Mouse (Mus musculus) large intestine, adult 2 months (tissue): ENCODE measurements around the gene Traf7. TPM values are rescaled to one million over a fixed set of nuclear protein-coding genes. Genes with fewer than 3 reads are reported as not detected.

Experiments
- DNase-seq: peaks from one replicate; pipeline ENCODE4 v3.0.0-alpha.2; 2012; ENCODE audit warnings: low read depth, low spot score
- WGBS: fragments of 180-500 bp; shearing (Covaris S2); methylation state at CpG from one replicate; pipeline ENCODE4 v1.1.7; 2018; 5-methylcytosine and 5-hydroxymethylcytosine counted together
- polyA plus RNA-seq: library from polyadenylated mRNA; depleted of rRNA; stranded (reverse); fragments of >200 nt; gene quantifications from 2 replicates; pipeline ENCODE4 v1.2.3, GENCODE M21; 2012

Gene Traf7
- polyA plus RNA-seq, 1 experiment, result 119 TPM

GRCm38 (mm10) chr17:24514270-24515257 is 13.2 kb downstream of the Traf7 start:
- WGBS, result 84% methylated on average over 24 of the region's 24 CpGs

GRCm38 (mm10) chr17:24513609-24514008 is 14.1 kb downstream of the Traf7 start:
- 50% methylated on average over 5 of the region's 5 CpGs for WGBS
- DNase-seq, result no peak

More at GRCm38 (mm10) chr17:24514270-24515257, 13.2 kb downstream of the Traf7 start:
- no peak for DNase-seq

DNA sequence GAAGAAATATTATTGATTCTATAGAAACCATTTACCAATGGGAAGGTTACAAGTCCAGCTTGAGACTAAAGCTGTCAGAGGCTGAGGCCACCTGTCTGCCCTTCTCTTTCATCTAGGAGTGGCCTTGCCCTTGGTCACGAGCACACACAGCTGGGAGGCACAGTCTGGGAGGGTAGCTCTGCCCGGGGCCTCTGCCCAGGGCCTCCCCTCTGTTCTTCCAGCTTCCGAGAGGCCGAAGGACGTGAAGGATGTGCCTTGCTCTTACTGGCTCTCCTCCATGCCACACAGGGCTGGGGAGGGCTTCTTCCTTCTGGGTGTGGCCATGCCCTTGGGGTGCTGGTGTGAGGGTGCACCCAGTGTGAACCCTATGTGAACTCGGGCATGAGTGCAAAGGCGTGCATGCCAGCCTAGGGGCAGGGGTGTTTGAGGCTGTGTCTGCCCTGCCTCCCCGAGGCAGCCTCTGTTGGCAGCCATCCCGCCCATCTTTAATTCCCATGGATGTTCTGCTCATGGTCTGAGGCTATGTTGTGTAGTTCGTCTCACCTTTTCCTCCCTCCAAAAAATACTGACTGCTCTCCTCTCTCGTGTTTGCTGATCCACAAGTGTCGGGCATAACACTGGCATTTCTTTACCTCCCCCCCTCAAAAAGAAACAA is 19.8 kb downstream of the Traf7 start:
- DNase-seq, result no peak
- 63% methylated on average over 12 of the region's 12 CpGs for WGBS

DNA sequence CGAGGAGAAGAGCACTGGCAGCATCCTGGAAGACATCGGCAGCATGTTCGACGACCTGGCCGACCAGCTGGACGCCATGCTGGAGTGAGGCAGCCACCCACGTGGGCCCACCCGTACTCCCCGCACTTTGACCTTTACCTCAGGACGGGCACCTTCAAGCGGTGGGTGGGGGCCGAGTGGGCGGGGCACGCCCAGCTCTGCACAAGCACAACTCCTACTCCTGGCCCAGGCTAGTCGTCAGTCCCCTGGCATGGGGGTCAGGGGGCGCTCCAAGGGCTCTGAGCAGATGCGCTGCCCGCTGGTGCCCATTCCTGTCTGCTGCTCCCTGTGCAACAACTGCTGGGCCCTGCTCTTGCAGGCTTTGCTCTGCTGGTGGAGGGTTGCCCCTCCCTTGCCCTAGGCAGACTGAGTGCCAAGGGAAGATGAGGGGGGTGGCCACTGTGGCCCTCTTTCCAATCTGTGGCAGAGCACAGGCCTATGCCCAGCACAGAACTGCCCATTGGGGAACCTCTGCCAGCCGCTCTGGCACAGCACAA is 20.5 kb downstream of the Traf7 start:
- no peak for DNase-seq
- 40% methylated on average over 19 of the region's 19 CpGs for WGBS

DNA sequence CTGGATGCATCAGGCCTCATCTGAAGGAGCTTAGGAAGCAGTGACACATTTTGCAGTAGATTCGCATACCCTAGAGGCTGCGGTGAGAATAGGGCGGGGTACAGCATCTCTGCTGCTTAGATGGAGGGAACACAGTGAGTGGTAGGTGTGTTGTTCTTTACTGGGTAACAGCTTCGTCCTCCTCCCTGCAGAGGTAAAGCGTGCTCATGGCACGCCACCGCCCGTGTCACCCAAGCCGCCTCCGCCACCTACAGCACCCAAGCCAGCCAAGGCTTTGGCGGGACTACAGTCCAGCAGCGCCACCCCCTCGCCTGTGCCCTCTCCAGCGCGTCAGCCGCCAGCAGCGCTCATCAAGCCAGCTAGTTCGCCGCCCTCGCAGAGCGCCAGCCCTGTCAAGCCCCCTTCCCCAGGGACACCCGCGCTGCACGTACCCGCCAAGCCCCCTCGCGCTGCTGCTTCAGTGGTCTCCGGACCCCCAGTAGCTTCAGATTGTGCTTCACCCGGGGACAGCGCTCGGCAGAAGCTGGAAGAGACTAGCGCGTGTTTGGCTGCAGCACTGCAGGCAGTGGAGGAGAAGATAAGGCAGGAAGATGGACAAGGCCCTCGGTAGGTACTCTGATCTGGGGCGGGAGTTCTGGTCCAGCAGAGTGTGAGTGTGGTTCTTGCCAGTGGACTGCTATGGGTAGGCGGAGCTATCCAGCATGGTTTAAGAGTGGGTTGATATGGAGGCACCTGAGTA is 21.2 kb downstream of the Traf7 start:
- WGBS, result 45% methylated on average over 36 of the region's 36 CpGs
- no peak for DNase-seq

DNA sequence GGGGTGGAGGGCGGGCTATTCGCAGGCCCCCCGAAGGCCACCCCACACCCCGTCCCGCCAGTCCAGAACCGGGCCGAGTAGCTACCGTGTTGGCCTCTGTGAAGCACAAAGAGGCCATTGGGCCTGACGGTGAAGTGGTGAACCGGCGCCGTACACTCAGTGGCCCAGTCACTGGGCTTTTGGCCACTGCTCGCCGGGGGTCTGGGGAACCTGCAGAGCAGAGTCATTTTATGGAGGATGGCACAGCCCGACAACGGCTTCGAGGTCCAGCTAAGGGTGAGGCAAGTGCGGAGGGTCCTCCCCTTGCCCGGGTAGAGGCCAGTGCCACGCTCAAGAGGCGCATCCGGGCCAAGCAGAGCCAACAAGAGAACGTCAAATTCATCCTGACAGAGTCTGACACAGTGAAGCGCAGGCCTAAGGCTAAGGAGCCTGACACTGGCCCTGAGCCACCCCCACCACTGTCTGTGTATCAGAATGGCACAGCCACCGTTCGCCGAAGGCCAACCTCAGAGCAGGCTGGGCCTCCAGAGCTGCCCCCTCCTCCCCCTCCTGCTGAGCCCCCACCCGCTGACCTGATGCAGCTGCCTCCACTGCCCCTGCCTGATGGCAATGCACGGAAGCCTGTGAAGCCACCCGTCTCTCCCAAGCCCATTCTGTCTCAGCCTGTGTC is 22.3 kb downstream of the Traf7 start:
- no peak for DNase-seq
- 93% methylated on average over 30 of the region's 30 CpGs for WGBS

DNA sequence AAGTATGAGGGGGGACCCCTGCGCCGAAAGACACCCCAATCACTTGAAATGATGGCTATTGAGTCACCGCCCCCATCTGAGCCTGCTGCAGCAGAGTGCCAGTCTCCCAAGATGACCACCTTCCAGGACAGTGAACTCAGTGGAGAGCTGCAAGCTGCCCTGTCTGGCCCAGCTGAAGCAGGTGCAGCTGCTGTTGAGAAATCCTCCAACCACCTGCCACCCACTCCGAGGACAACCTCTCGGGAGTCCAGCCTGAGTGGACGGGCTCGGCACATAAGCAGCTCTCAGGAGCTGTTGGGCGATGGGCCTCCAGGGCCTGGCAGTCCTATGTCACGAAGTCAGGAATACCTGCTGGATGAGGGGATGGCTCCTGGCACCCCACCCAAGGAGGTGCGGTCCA is 23.7 kb downstream of the Traf7 start:
- 82% methylated on average over 10 of the region's 10 CpGs for WGBS
- DNase-seq, result no peak

- no peak for DNase-seq
- WGBS, result 44% methylated on average over 11 of the region's 11 CpGs
Observed at GRCm38 (mm10) chr17:24502208-24502607, 25.5 kb downstream of the Traf7 start.

DNA sequence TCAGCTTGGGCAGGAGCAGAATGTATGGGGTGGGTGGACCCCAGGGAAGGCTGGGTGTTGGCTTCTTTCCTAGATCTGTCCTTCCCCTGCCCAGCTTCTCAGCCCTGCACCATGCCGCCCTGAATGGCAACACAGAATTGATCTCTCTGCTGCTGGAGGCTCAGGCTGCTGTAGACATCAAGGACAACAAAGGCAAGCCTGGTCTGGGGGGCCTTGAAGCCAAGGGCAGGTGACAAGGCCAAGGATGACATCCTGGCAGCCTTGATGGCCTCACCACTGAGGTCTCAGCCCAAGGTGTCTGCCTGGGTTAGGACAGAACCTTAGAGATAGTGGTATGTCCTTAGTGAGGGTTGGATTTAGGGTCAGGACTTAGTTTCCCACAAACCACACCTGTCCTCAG is 31.7 kb downstream of the Traf7 start:
- DNase-seq, result no peak
- 81% methylated on average over 1 of the region's 1 CpGs for WGBS

DNA sequence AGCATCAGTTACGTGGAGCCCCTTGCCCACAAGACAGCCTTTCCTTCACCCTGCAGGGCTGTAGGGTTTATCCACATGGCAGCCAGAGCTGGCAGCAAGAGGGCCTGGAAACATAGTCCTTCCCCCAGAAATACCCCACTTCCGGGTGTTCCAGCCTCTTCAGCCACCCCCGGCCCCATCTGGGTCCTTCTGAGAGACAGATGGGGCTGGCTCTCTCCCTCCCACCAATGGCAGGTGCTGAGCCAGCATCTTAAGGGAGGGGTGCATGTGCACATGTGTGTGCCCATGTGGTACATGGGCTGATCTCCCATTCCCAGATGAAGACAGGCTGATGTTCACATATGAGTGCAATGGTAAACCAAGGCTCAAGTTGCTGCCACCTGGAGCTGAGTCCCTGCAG is 32.3 kb downstream of the Traf7 start:
- 71% methylated on average over 3 of the region's 3 CpGs for WGBS
- DNase-seq, result no peak

DNA sequence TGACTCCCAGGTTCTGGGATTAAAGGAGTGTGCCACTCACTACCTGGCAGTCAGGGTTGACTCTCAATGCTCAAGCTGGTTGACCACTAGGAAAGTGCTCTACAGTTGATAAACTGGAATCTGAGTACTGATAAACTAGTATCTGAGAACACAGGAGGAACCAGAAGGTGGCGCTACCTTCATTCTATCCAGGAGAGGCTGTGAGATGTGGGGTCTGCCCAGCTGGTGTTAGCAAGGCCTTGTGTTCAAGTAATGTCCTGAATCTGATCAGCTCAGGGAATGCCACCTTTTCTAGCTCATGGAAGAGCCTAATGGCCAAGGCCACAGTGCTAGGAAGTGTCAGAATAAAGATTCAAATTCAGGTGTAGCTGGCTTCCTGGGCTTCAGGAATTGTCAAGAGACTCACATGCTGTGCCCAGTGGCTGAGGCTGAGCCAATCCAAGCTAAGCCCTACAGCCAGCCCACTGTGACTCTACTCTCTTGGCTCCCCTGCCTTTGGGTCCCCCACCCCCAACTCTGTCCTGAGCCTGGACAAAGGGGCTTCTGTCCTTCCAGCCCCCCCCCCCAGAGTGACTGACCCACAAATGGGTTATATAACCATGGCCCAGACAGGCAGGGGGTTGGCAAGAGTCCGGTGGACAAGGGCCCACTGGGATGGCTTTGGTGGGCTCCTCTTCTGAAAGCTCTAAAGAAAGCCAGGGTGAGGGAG is 33.0 kb downstream of the Traf7 start:
- WGBS, result 54% methylated on average over 2 of the region's 2 CpGs
- no peak for DNase-seq

DNA sequence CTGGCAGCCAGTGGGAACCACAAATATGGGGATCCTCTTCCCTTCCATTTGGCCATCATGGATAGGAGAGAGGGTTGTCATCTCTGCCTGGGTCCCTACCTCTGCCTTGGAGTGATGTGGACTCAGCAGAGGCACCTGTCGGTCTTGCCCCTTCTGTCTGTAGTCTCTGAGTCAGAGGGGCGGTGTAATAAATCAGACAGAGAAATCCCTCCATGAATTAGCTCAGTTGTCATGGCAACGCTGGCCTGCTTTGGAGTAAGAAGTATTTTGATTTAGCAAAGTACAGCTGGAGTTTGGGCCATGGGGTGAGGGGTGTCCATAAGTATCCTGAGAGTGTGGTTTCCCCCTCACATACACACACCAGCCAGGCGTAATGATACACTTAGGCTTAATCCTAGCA is 37.3 kb downstream of the Traf7 start:
- DNase-seq, result no peak
- 91% methylated on average over 4 of the region's 4 CpGs for WGBS

DNA sequence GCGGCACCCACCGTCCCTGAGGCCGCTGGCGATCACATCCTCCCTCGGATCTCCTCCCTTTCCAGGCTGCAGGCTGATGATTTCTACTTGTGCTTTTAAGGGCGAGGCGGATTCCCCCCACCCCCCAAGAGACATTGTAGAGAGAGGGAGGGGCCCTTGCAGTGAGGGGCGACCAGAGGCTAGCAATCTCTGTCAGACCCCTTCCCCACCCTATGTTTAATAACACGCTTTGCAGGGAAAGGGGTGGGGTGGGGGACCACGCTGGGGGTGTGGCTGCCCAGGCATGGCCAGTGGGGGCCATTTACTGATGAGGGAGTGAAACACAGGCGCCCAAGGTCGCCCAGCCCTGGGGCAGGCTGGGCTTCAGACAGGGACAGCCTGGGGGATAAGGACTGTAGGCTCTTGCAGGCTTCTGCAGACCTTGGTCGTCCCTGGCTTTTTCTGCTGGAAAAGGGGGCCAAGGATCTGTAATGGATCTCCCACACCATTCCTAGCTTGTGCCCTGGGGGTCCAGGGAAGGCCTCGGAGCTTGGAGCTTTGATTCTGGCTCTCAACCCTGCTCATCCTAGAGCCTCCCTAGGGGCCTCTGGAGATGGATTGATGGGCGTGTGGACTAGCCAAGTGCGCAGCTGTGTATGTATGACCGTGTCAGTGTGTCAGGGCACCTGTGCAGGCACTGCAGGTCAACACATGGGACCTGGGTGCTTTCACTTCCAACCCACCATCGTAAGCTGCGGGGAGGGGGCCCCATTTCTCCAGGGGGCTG is 38.3 kb downstream of the Traf7 start:
- WGBS, result 35% methylated on average over 19 of the region's 19 CpGs

DNA sequence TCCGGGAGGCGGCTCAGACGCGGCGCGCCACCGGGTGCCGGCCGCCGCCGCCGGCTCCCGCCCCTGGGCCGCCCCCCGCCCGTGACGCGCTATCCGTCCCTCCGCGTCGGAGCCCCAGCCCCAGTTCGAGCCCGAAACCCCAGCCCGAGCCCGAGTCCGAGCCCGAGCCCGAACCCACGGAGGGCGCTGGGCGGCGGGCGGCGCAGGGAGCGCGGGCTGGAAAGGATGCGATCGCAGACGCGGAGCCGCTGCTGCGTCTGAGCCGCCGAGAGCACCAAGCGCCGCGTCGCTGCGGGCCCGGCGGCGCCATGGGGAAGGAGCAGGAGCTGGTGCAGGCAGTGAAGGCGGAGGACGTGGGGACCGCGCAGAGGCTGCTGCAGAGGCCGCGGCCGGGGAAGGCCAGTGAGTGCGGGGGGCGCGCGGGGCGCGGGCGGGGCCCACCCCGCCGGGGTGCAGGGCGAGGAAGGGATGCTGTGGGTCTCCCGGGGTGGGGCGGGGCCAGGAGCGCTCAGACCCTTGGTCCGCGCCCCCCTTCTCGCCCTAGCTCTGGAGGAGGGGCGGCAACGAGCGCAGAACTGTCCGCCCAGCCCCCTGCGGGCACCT is 39.0 kb downstream of the Traf7 start:
- DNase-seq, result no peak

More for the DNA sequence above, 38.3 kb downstream of the Traf7 start:
- no peak for DNase-seq

GRCm38 (mm10) chr17:24488186-24488661 is 39.5 kb downstream of the Traf7 start, which contains the start of gene Caskin1:
Gene Caskin1, plus strand, starts transcription at chr17:24488601.
- DNase-seq, result no peak
- 3% methylated on average over 45 of the region's 45 CpGs for WGBS

More for the DNA sequence above, 39.0 kb downstream of the Traf7 start:
- 2% methylated on average over 79 of the region's 81 CpGs for WGBS

DNA sequence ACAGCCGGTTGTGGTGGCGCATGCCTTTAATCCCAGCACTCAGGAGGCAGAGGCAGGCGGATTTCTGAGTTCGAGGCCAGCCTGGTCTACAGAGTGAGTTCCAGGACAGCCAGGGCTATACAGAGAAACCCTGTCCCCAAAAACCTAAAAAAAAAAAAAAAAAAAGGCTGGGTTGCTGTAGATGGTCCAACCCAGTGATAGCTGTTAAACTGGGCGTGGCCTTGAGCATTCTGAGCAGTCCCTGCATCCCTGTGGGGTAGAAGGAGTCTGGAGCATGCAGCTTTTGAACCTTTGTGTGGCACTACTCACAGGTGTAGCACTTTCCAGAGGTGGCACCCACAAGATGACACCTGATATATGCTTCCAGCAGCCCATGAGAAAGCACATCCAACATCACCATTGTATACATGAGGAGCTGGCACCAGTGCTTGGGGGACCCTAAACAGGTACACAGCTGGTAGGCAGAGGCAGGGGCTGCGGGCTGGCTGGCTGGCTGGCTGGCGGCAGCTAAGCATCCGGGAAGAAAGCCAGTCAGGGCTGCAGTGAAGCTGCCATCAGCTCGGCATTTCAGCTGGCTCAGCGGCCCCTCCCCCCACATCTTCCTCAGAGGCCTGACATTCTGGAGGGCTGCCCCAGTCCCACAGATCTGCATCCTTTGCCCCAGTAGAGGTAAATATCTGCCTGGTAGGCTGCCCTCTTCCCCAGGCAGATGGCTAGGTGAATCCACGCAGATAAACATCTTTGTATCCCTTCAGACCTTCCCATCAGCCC is 42.5 kb downstream of the Traf7 start:
- 55% methylated on average over 11 of the region's 11 CpGs for WGBS
- no peak for DNase-seq

- WGBS, result 94% methylated on average over 3 of the region's 3 CpGs
- DNase-seq, result no peak
Observed at GRCm38 (mm10) chr17:24483495-24483894, 44.2 kb downstream of the Traf7 start.
